Mouse (Mus musculus): ENCODE measurements around the gene Eps15l1.

Gene Eps15l1

DNA sequence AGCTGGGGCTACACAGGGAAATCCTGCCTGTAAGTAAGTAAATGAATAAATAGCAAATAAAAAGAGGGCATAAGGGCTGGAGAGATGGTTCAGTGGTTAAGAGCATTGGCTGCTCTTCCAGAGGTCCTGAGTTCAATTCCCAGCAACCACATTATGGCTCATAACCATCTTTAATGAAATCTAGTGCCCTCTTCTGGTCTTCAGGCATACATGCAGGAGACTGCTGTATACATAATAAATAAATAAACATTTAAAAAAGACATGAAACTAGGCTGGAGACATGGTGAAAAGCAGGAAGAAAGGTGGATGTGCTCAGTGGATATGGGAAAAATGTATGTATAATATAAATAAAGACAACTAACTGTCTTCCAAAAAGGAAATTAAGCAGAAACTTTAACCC is 128.0 kb downstream of the Eps15l1 start:
- no peak for DNase-seq (ENCODE audit: low read depth, low spot score)

DNA sequence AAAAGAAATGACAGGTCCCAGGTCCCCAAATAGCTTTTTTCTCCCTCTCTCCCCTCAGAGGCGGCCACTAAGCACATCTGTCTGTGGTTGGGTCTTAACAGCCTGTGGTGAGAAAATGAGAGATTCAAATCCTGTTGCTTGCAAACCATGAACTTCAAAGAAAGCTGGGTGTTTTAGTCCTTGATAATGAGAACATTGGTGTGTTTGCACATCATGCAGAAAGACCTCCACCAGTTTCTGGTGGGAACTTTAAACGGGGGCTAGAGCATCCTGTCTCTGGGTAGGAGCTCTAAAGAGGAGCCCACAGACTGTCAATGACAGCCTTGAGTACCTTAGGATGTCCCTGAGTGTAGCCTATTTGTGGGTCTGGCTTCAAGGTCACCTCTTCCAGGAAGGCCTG is 130.2 kb downstream of the Eps15l1 start:
- no peak for DNase-seq (ENCODE audit: low read depth, low spot score)
